14 mouse cellular contexts compared by ENCODE assay signal in genomic region chr7:80838247-80838646, GRCm38 (mm10). TPM values are rescaled to one million over a fixed set of nuclear protein-coding genes. Genes with fewer than 3 reads are reported as not detected.
DNase-seq lines count a peak whose midpoint lies in the region; ATAC-seq and TF ChIP-seq lines count a peak whose summit lies in the region.
"Had no signal": no experiment of that assay in that cellular context is flagged by ENCODE, and none has a peak within 500 bp of the region (broad histone marks: within the 10 kb centered on the region; RNA-seq: fewer than 3 reads in every experiment).

No protein-coding gene starts in this region.

- CTCF ChIA-PET in Patski (lab: Charles Lee) = no interaction called here

- POLR2A ChIA-PET in Patski (lab: Charles Lee) = interaction anchor here (0.9 to 1.1 kb wide), 2 partner anchors 10 to 35 kb away, joined by 4 to 5 read pairs; no protein-coding TSS in a partner anchor

- DNase-seq in heart, adult 11 months = peak; percentile 91
- DNase-seq in heart, adult 18-20 months = no peak
- DNase-seq in 3T3-L1 (ENCODE audit: low read depth, low spot score) (peak; percentile 82), Patski (ENCODE audit: low read depth, low spot score) (no peak), adipocyte (ENCODE audit: low spot score) (no peak)
- DNase-seq in cerebellum, postnatal 4 days (ENCODE audit: low spot score in 2 of 2) = no peak
- DNase-seq: cerebellum, adult 11-12 months; left cerebral cortex, postnatal 4 days had no signal

- peak; percentile 35 for ATAC-seq in Patski
- ATAC-seq in megakaryocyte progenitor cell, adult 5-6 weeks (replicated peaks; ENCODE audit: poor library complexity) = peak; percentile 52
- no peak for ATAC-seq in inflammation-experienced regulatory T-cells, adult 6 months
- ATAC-seq: forebrain, embryonic 14.5 days had no signal

- H3K27me3 ChIP-seq in Patski = no peaks in the 10 kb centered on the region
- H3K27me3 ChIP-seq: embryonic facial prominence, embryonic 13.5 days; heart, embryonic 12.5 days; limb, embryonic 15.5 days had no signal

- in situ Hi-C loops in Patski (cut with MboI; ENCODE audit: low pct_unique_long_range_greater_than_20kb) = loop anchor here (25.0 kb wide), 1 partner anchor 451 kb away; the partner anchor contains the start of gene Fes

- no peak for TF ChIP-seq CTCF in Patski (IDR thresholded peaks at IDR 0.05)

RNA-seq across cellular contexts. Expression of gene Iqgap1, which starts 12.5 kb away (rescaled TPM):
- total RNA-seq in heart, adult 18-20 months (2021) = 10 to 100 TPM; 32.7 to 35.3 TPM
- 103 TPM for polyA plus RNA-seq in Patski (2021)
- 90.5 and 94.3 TPM in 2 replicates for total RNA-seq in megakaryocyte progenitor cell, adult 5-6 weeks (2015)
- total RNA-seq in megakaryocyte progenitor cell, adult 5-6 weeks (2017) = 81.0 and 113 TPM in 2 replicates
- 100 to 1,000 TPM; 197 to 297 (median 271) TPM for polyA plus RNA-seq in inflammation-experienced regulatory T-cells, adult 6 months (2017; shearing (Covaris generic))

RNA-seq across cellular contexts. Expression of gene Zscan2, which starts 22.5 kb away (rescaled TPM):
- total RNA-seq in heart, adult 18-20 months (2021) = 1 to 10 TPM; 3.7 to 6.4 TPM
- 20.3 TPM for polyA plus RNA-seq in Patski (2021)
- 3.5 and 3.7 TPM in 2 replicates for total RNA-seq in megakaryocyte progenitor cell, adult 5-6 weeks (2015)
- total RNA-seq in megakaryocyte progenitor cell, adult 5-6 weeks (2017) = 6.7 and 10.0 TPM in 2 replicates
- 1 to 10 TPM; 2.4 to 3.1 (median 2.6) TPM for polyA plus RNA-seq in inflammation-experienced regulatory T-cells, adult 6 months (2017; shearing (Covaris generic))

Comparison
In these comparisons a context has a peak if more than half of its experiments do, and no peak if none do; other contexts are left out.
1. DNase-seq: peak in heart, adult 11 months (single experiment) and 3T3-L1 (single experiment); none in heart, adult 18-20 months (0 of 2), Patski (single experiment), cerebellum, postnatal 4 days (0 of 2) and adipocyte (single experiment).